Mouse (Mus musculus) liver, embryonic 16.5 days (tissue): ENCODE data around the gene Gm11037. TPM values are rescaled to one million over a fixed set of nuclear protein-coding genes. Genes with fewer than 3 reads are reported as not detected.
A peak's percentile ranks its signal among the peaks of the same experiment; 100 is the strongest.

ENCODE experiments used
- ATAC-seq: fragments of 200-750 bp; cut with Nextera tagmentation; 2 replicates; pipeline ENCODE4 v1.8.0; 2017; ENCODE audit warnings: low read depth, mild to moderate bottlenecking, moderate number of reproducible peaks, moderate library complexity
- H3K27ac ChIP-seq: fragments of 300-500 bp; sonication (generic); 2 replicates; pipeline ENCODE4 v1.5.1; 2014; ENCODE audit warnings: mild to moderate bottlenecking, low read length
- H3K27me3 ChIP-seq: fragments of 300-500 bp; sonication (generic); 2 replicates; pipeline ENCODE4 v1.6.1; 2014; ENCODE audit warnings: low read depth, low read length, mixed read lengths; ENCODE audit not compliant: control insufficient read depth, insufficient read depth
- H3K36me3 ChIP-seq: fragments of 300-500 bp; sonication (generic); 2 replicates; pipeline ENCODE4 v1.6.1; 2014; ENCODE audit warnings: mild to moderate bottlenecking; ENCODE audit not compliant: control insufficient read depth, insufficient read depth
- H3K4me1 ChIP-seq: fragments of 300-500 bp; sonication (generic); 2 replicates; pipeline ENCODE4 v1.6.1; 2014; ENCODE audit warnings: low read depth, low read length, mixed read lengths; ENCODE audit not compliant: control insufficient read depth
- H3K4me2 ChIP-seq: fragments of 300-500 bp; sonication (generic); 2 replicates; pipeline ENCODE4 v1.6.1; 2014; ENCODE audit warnings: low read depth, low read length, mixed read lengths
- H3K4me3 ChIP-seq: fragments of 300-500 bp; sonication (generic); 2 replicates; pipeline ENCODE4 v1.5.1; 2014; ENCODE audit warnings: low read depth, mild to moderate bottlenecking, low read length
- H3K9ac ChIP-seq: fragments of 300-500 bp; sonication (generic); 2 replicates; pipeline ENCODE4 v1.6.1; 2014; ENCODE audit warnings: low read depth, low read length
- H3K9me3 ChIP-seq: fragments of 300-500 bp; sonication (generic); replicated peaks from 2 replicates; pipeline ENCODE4 v1.6.1; 2016; ENCODE audit warnings: low read length; ENCODE audit not compliant: control insufficient read depth
- WGBS: fragments of 180-500 bp; shearing (Covaris S2); extraction: QIAGEN DNeasy Blood & Tissue Kit; methylation state at CpG from one replicate; pipeline ENCODE4 v1.1.7; 2014; ENCODE audit not compliant: insufficient replicate concordance; 5-methylcytosine and 5-hydroxymethylcytosine counted together
- polyA plus RNA-seq: library from polyadenylated mRNA; unstranded; fragments of >200 nt; fragmentation: Nextera tagmentation; extraction: Ambion mirVana; gene quantifications from 2 replicates; pipeline ENCODE4 v1.2.1, GENCODE M21; 2015

Gene Gm11037
- polyA plus RNA-seq, 1 experiment from 2014 or later, result not detected

DNA sequence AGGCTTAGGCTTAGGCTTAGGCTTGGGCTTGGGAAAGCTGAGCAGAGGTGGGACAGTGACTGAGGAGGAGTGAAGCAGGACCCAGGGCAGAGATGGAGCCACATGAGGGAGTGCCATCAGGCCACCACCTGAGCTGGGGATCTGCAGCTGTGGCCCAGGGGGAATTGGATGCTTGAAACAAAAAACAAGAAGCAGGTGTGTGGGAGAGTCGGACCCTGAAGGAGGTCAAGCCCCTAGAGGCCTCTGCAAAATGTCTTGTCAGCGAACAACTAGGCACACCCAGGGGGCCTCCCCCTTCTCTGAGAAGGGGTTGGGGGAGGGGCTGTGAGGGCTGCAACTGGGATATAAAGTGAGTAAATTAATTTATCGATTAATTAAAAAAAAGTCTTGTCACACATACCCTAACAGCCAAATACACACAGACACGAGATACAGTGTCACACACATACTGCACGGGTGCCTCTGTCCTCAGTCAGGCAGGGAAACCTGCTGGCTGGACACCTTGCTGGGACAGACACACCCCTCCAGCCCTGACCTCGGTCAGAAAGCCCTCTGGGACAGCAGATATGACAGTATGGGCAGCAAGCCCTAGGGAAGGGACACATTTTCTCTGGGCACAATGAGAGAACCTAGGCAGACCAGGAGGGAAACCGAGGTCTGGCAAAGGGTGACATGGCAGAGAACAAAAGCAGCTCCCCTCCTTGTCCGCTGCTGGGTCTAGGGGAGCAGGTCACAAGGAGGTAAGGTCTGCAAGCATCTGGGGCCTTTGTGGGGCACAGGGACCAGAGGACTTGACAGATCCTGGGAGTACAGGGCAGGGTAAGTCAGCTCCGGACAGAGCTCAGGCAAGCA lies 7.1 kb upstream of the Gm11037 start:
- no peak overlapping the region for H3K9ac ChIP-seq
- no peaks in the 10 kb centered on the region for H3K9me3 ChIP-seq
- H3K4me3 ChIP-seq, result no peak overlapping the region
- no peak for ATAC-seq
- H3K27me3 ChIP-seq, result no peaks in the 10 kb centered on the region; the same call in 1 of the 2 replicates
- no peak overlapping the region for H3K4me2 ChIP-seq
- H3K4me1 ChIP-seq, result peaks cover 49% of the 10 kb centered on the region
- 59% methylated on average over 9 of the region's 9 CpGs for WGBS
- H3K36me3 ChIP-seq, result no peaks in the 10 kb centered on the region
- 0 out of 2 replicates have a peak overlapping the region, but pooled peaks have one; percentile 3 for H3K27ac ChIP-seq

DNA sequence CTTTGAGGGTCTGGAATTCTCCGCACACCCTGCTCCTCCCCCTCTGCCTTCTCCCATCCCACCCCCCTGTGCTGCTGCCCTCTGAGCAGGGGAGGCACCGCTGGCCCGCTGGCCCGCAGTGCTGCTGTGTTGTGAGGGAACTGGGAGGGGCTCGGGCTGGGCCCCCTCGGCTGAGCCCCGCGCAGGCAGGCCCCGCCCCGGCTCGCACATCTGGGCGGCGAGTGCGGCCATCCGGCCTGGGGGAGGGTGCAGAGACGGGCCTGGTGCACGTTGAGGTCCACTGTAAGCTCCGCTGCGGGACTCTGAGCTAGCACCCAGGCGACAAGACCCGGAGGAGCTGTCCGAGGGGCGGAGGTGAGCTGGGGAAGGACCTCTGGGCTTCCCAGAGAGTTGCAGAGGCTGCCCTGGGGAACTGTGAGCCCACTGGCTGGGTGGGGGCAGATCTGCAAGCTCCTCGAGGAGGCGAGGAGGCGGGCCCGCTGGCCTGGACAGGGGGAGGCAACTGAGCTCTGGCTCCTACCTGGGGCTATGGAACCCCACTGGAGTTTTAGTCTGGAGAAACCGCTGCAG lies 6.1 kb upstream of the Gm11037 start, which contains the start of gene Hspa12b:
Gene Hspa12b, plus strand, starts transcription at position 120 of the 570 bp plus-strand sequence.
- peak; percentile 76 for ATAC-seq
- H3K27ac ChIP-seq, result peak within 1 kb of the TSS; percentile 45; the same call in 1 of the 2 replicates
- peak within 1 kb of the TSS; percentile 69 for H3K9ac ChIP-seq
- H3K27me3 ChIP-seq, result no peaks in the 10 kb centered on the region; the same call in 1 of the 2 replicates
- 2% methylated on average over 28 of the region's 28 CpGs for WGBS
- no peaks in the 10 kb centered on the region for H3K9me3 ChIP-seq
- H3K4me1 ChIP-seq, result peaks cover 60% of the 10 kb centered on the region
- peak within 1 kb of the TSS; percentile 64 for H3K4me3 ChIP-seq
- peak within 1 kb of the TSS; percentile 84 for H3K4me2 ChIP-seq
- no peaks in the 10 kb centered on the region for H3K36me3 ChIP-seq

- Histone ChIP-seq H3K27me3 (no peaks in the 10 kb centered on the region; the same call in 1 of the 2 replicates), H3K9me3 (no peaks in the 10 kb centered on the region), H3K4me1 (peaks cover 60% of the 10 kb centered on the region), H3K36me3 (no peaks in the 10 kb centered on the region), H3K4me3 (peak overlapping the region; percentile 64), H3K9ac (peak overlapping the region; percentile 8; the same call in 1 of the 2 replicates), H3K4me2 (peak overlapping the region; percentile 84), H3K27ac (no peak overlapping the region; the same call in 1 of the 2 replicates)
- 75% methylated on average over 5 of the region's 5 CpGs for WGBS
- no peak for ATAC-seq
Observed at GRCm38 (mm10) chr2:131128211-131128610, 5.1 kb upstream of the Gm11037 start.

- Histone ChIP-seq H3K4me1 (peaks cover 60% of the 10 kb centered on the region), H3K4me2 (peak overlapping the region; percentile 84; the same call in 1 of the 2 replicates), H3K36me3 (no peaks in the 10 kb centered on the region), H3K27me3 (no peaks in the 10 kb centered on the region; the same call in 1 of the 2 replicates), H3K27ac (peak overlapping the region; percentile 75), H3K4me3 (no peak overlapping the region), H3K9ac (peak overlapping the region; percentile 22; the same call in 1 of the 2 replicates), H3K9me3 (no peaks in the 10 kb centered on the region)
- no peak for ATAC-seq
- WGBS, result 55% methylated on average over 3 of the region's 3 CpGs
Observed at GRCm38 (mm10) chr2:131128636-131129157, 4.6 kb upstream of the Gm11037 start.

DNA sequence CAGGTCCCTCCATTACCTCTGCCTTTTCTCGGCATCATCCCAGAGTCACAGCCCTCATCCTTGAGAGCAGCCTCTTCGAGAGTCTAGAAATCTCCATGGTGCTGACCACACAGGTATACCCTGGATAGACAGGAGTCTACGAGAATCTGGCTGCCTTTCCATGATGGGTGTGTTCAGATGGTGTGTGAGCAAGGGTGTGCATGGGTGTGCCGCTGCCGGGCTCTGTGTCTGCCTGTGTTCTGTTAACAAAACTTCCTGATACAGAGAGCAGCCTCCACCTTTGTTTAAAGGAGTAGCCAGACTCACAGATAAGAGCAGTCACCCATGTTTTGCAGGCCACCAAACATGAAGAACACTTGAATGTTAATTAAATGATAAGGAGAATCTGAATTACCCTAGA lies 3.5 kb upstream of the Gm11037 start:
- H3K4me2 ChIP-seq, result peak overlapping the region; percentile 41
- peak; percentile 83 for ATAC-seq
- H3K36me3 ChIP-seq, result no peaks in the 10 kb centered on the region
- no peaks in the 10 kb centered on the region for H3K9me3 ChIP-seq
- H3K4me3 ChIP-seq, result no peak overlapping the region
- H3K9ac ChIP-seq, result 0 out of 2 replicates have a peak overlapping the region, but pooled peaks have one; percentile 22
- H3K27ac ChIP-seq, result peak overlapping the region; percentile 75
- H3K27me3 ChIP-seq, result no peaks in the 10 kb centered on the region
- 43% methylated on average over 5 of the region's 5 CpGs for WGBS
- H3K4me1 ChIP-seq, result peaks cover 69% of the 10 kb centered on the region

DNA sequence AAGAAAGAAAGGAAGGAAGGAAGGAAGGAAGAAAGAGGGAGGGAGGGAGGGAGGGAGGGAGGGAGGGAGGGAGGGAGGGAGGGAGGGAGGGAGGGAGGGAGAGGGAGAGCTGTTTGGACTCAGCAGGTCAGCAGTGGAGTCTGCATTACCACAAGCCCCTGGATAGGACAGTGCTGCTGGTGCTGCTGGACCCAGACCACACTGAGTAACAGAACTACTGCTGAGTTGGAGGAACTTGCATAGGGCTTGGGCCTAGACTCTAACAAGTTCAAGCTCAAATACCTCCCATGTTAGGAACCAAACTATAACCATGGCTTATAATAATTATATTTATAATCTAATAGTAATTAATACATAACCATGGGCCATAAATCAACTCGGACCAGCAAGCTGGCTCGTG lies 2.4 kb upstream of the Gm11037 start:
- ATAC-seq, result no peak
- H3K4me2 ChIP-seq, result no peak overlapping the region
- H3K4me1 ChIP-seq, result peaks cover 77% of the 10 kb centered on the region
- 87% methylated on average over 2 of the region's 2 CpGs for WGBS
- H3K4me3 ChIP-seq, result no peak overlapping the region
- H3K9me3 ChIP-seq, result no peaks in the 10 kb centered on the region
- no peaks in the 10 kb centered on the region for H3K27me3 ChIP-seq
- H3K27ac ChIP-seq, result no peak overlapping the region; the same call in 1 of the 2 replicates
- no peaks in the 10 kb centered on the region for H3K36me3 ChIP-seq
- H3K9ac ChIP-seq, result no peak overlapping the region; the same call in 1 of the 2 replicates

GRCm38 (mm10) chr2:131132111-131132888 lies 997 bp upstream of the Gm11037 start:
- Histone ChIP-seq H3K9ac (no peak overlapping the region), H3K4me3 (no peak overlapping the region), H3K27ac (peak overlapping the region; percentile 37; the same call in 1 of the 2 replicates), H3K27me3 (no peaks in the 10 kb centered on the region), H3K4me1 (peaks cover 73% of the 10 kb centered on the region), H3K36me3 (no peaks in the 10 kb centered on the region), H3K4me2 (no peak overlapping the region), H3K9me3 (no peaks in the 10 kb centered on the region)
- 74% methylated on average over 10 of the region's 10 CpGs for WGBS
- ATAC-seq, result no peak

DNA sequence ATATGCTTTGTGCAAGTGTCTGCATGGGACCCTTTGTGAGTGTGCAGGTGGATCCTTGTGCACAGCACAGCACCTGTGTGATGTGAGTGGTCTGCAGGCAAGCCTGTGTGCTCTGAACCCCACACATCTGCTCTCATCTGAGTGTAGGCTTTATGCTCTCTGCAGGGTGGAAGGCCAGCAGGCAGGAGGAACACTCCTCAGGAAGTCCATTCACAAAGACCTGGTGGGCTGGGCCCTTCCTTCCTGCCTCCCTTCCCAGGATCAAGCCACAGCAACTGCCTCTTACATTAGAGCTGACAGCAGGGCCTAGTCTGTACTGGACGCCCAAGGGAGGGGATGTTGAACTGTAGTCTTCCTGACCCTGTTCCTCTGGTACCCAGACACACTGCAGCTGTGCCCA lies 1.1 kb downstream of the Gm11037 start:
- Histone ChIP-seq H3K9me3 (no peaks in the 10 kb centered on the region), H3K4me3 (no peak overlapping the region), H3K27me3 (no peaks in the 10 kb centered on the region), H3K4me2 (no peak overlapping the region), H3K36me3 (no peaks in the 10 kb centered on the region), H3K9ac (peak overlapping the region; percentile 17; the same call in 1 of the 2 replicates), H3K27ac (peak overlapping the region; percentile 98), H3K4me1 (peaks cover 55% of the 10 kb centered on the region)
- 17% methylated on average over 1 of the region's 1 CpGs for WGBS
- ATAC-seq, result no peak
